Mouse (Mus musculus) myocyte (in vitro differentiated cells): ENCODE results near the gene Stk31. TPM values are rescaled to one million over a fixed set of nuclear protein-coding genes. Genes with fewer than 3 reads are reported as not detected.
A peak's percentile ranks its signal among the peaks of the same experiment; 100 is the strongest.

Source experiments
- H3K27me3 ChIP-seq: one replicate; pipeline ENCODE4 v1.6.1; 2011; ENCODE audit not compliant: control insufficient read depth, insufficient read depth, insufficient read length
- H3K36me3 ChIP-seq: one replicate; pipeline ENCODE4 v1.6.1; 2011; ENCODE audit not compliant: control insufficient read depth, insufficient read depth
- H3K4me2 ChIP-seq: one replicate; pipeline ENCODE4 v1.6.1; 2011; ENCODE audit warnings: low read depth, control low read depth
- H3K4me3 ChIP-seq: one replicate; pipeline ENCODE4 v1.5.1; 2011; ENCODE audit warnings: mild to moderate bottlenecking, control low read depth, moderate library complexity
- H3K79me2 ChIP-seq: one replicate; pipeline ENCODE4 v1.6.1; 2011; ENCODE audit not compliant: control insufficient read depth, insufficient read depth
- H3ac ChIP-seq: one replicate; pipeline ENCODE4 v1.6.1; 2011; ENCODE audit not compliant: control insufficient read depth, insufficient read length
- CEBPB ChIP-seq: IDR thresholded peaks from 2 replicates; pipeline ENCODE4 v1.6.1; 2011; ENCODE audit warnings: mild to moderate bottlenecking, moderate library complexity; ENCODE audit not compliant: poor library complexity, insufficient read depth, severe bottlenecking
- E2F4 ChIP-seq: IDR thresholded peaks from one replicate; pipeline ENCODE4 v1.6.1; 2011; ENCODE audit warnings: mild to moderate bottlenecking, control low read depth, moderate library complexity; ENCODE audit not compliant: insufficient read depth
- MAX ChIP-seq: IDR thresholded peaks from one replicate; pipeline ENCODE4 v1.6.1; 2011; ENCODE audit warnings: low read depth, mild to moderate bottlenecking, control low read depth
- MYOD1 ChIP-seq, 3 experiments: IDR thresholded peaks; one replicate each; pipeline ENCODE4 v1.6.1; 2011; ENCODE audit warnings: control low read depth in 2 of 3, low read depth in 2 of 3, mild to moderate bottlenecking in 2 of 3, moderate library complexity in 1 of 3; ENCODE audit not compliant: insufficient read length in 2 of 3, control insufficient read depth in 1 of 3
- MYOG ChIP-seq, 3 experiments: IDR thresholded peaks; one replicate each; pipeline ENCODE4 v1.6.1; 2011; ENCODE audit warnings: control low read depth in 2 of 3, low read depth in 2 of 3, mild to moderate bottlenecking in 2 of 3; ENCODE audit not compliant: insufficient read length in 2 of 3, control insufficient read depth in 1 of 3, insufficient read depth in 1 of 3
- POLR2A ChIP-seq: IDR thresholded peaks from one replicate; pipeline ENCODE4 v1.6.1; 2011; ENCODE audit warnings: low read depth, mild to moderate bottlenecking, control low read depth, moderate library complexity; ENCODE audit not compliant: insufficient read length
- POLR2AphosphoS2 ChIP-seq: IDR thresholded peaks from one replicate; pipeline ENCODE4 v1.6.1; 2011; ENCODE audit warnings: low read depth, control low read depth; ENCODE audit not compliant: insufficient read length
- REST ChIP-seq: IDR thresholded peaks from one replicate; pipeline ENCODE4 v1.6.1; 2011; ENCODE audit warnings: mild to moderate bottlenecking, control low read depth, moderate library complexity; ENCODE audit not compliant: insufficient read depth, insufficient read length
- SRF ChIP-seq: IDR thresholded peaks from one replicate; pipeline ENCODE4 v1.6.1; 2011; ENCODE audit warnings: low read depth; ENCODE audit not compliant: control insufficient read depth, insufficient read length
- TCF12 ChIP-seq: IDR thresholded peaks from one replicate; pipeline ENCODE4 v1.6.1; 2011; ENCODE audit warnings: mild to moderate bottlenecking, control low read depth; ENCODE audit not compliant: poor library complexity, insufficient read depth, severe bottlenecking
- TCF3 ChIP-seq: IDR thresholded peaks from one replicate; pipeline ENCODE4 v1.6.1; 2011; ENCODE audit warnings: low read depth, control low read depth; ENCODE audit not compliant: insufficient read length
- USF1 ChIP-seq: IDR thresholded peaks from one replicate; pipeline ENCODE4 v1.6.1; 2011; ENCODE audit warnings: low read depth, mild to moderate bottlenecking, control low read depth, moderate library complexity
- polyA plus RNA-seq: library from polyadenylated mRNA; unstranded; fragments of >200 nt; fragmentation: generic; extraction: Trizol; gene quantifications from one replicate; pipeline ENCODE4 v1.2.1, GENCODE M21; 2012; ENCODE audit warnings: missing spikeins

The Stk31 gene
- polyA plus RNA-seq, 1 experiment = not detected

DNA sequence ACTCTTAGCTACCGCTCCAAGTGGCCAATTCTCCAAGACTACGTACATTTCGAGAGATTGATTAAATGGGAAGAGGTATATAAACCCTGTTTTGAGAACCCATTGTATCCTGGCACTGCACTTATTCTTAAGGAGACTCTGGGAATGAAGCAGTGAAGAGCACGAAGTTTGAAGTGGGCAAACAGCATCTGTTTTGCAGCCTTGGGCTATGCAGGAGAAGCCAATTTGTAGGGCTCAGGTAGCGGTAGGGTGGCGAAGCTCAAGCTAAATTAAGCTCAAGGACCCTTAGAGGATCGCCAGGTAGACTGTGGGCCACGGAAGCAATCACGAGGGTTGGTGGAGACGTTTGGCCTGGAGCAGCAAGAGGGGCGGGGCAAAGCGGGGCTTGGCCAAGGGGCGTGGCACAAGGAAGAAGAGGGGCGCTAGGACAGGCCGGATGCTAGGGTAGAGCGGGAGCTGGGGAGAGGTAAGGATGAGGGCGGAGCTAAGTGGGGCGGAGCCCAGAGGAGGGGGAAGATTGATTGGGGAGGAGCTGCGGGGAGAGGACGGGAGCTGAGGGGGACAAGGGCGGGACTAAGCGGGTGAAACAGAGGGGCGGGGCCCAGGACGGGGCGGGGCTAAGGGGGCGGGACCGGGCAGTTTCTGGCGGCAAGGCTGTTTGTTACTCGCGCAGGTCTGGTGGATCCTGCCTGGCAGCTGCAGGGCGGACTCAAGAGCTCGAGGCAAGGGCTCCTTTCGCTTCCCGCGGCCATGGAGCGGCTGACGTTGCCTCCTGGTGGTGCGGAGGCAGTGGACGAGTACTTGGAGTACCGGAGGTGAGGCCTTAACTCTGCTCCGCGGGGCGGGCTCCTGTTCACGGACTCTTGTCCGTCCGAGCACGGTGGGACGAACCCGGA lies 28.0 kb upstream of the Stk31 start, which contains the start of gene Fam221a:
Gene Fam221a (plus strand): TSS at position 581 of the 896 bp plus-strand sequence.
- peak within 1 kb of the TSS; percentile 29 for H3ac ChIP-seq
- TF ChIP-seq CEBPB (no peak), TCF3 (no peak), MAX (no peak), REST (no peak), MYOD1 (IDR thresholded peaks at IDR 0.05; ENCODE audit: control insufficient read depth in 1 of 3, insufficient read length in 2 of 3, low read depth in 2 of 3) (peak in 2 of 3 experiments; percentile 42 to 56), POLR2A (peak; percentile 67), SRF (no peak), MYOG (IDR thresholded peaks at IDR 0.05; ENCODE audit: control insufficient read depth in 1 of 3, insufficient read depth in 1 of 3, insufficient read length in 2 of 3, low read depth in 2 of 3) (peak in 2 of 3 experiments; percentile 26 to 49), E2F4 (no peak)
- H3K36me3 ChIP-seq = no peaks in the 10 kb centered on the region
- peak within 1 kb of the TSS; percentile 96 for H3K4me2 ChIP-seq
- no peaks in the 10 kb centered on the region for H3K79me2 ChIP-seq
- no peaks in the 10 kb centered on the region for H3K27me3 ChIP-seq
- H3K4me3 ChIP-seq = peak within 1 kb of the TSS; percentile 30

GRCm38 (mm10) chr6:49368212-49368611 lies 27.2 kb upstream of the Stk31 start:
- TF ChIP-seq MAX (no peak), MYOD1 (IDR thresholded peaks at IDR 0.05; ENCODE audit: control insufficient read depth in 1 of 3, insufficient read length in 2 of 3, low read depth in 2 of 3) (no peak), TCF3 (no peak), SRF (no peak), MYOG (IDR thresholded peaks at IDR 0.05; ENCODE audit: control insufficient read depth in 1 of 3, insufficient read depth in 1 of 3, insufficient read length in 2 of 3, low read depth in 2 of 3) (no peak), POLR2A (no peak), POLR2AphosphoS2 (no peak)
- H3K4me2 ChIP-seq = peak overlapping the region; percentile 96
- no peaks in the 10 kb centered on the region for H3K79me2 ChIP-seq
- no peaks in the 10 kb centered on the region for H3K36me3 ChIP-seq
- H3ac ChIP-seq = no peak overlapping the region
- H3K27me3 ChIP-seq = no peaks in the 10 kb centered on the region
- H3K4me3 ChIP-seq = peak overlapping the region; percentile 30

- Histone ChIP-seq H3ac (no peak overlapping the region), H3K4me2 (no peak overlapping the region), H3K36me3 (no peaks in the 10 kb centered on the region), H3K27me3 (no peaks in the 10 kb centered on the region), H3K4me3 (no peak overlapping the region), H3K79me2 (no peaks in the 10 kb centered on the region)
- TF ChIP-seq CEBPB (no peak), MAX (no peak), TCF12 (no peak), USF1 (no peak), POLR2A (no peak), E2F4 (no peak), TCF3 (no peak), POLR2AphosphoS2 (no peak), MYOD1 (IDR thresholded peaks at IDR 0.05; ENCODE audit: control insufficient read depth in 1 of 3, insufficient read length in 2 of 3, low read depth in 2 of 3) (no peak), REST (no peak), SRF (no peak), MYOG (IDR thresholded peaks at IDR 0.05; ENCODE audit: control insufficient read depth in 1 of 3, insufficient read depth in 1 of 3, insufficient read length in 2 of 3, low read depth in 2 of 3) (no peak)
These were observed 22.7 kb upstream of the Stk31 start for GRCm38 (mm10) chr6:49372705-49373104.

DNA sequence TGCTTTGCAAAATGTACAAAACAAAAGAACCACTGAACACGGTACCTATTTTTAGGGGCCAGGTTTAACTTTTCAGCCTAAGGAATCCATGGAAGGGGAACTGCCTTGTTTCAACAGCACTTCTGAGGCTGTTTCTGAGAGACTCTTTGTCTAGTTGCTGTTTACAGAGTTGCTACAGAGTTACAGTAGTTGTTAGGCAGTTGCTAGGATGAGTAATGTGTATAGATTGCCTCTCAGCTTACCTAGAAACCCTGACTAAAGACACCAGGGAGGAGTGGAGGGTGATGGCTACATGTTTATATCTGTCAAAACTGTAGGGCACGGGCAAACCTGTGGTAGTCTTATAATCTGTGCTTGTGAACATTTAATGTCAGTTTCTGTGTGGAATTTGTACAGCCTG lies 21.5 kb upstream of the Stk31 start:
- no peaks in the 10 kb centered on the region for H3K36me3 ChIP-seq
- TF ChIP-seq POLR2AphosphoS2 (no peak), SRF (no peak), TCF3 (no peak), MYOG (IDR thresholded peaks at IDR 0.05; ENCODE audit: control insufficient read depth in 1 of 3, insufficient read depth in 1 of 3, insufficient read length in 2 of 3, low read depth in 2 of 3) (no peak), TCF12 (no peak), POLR2A (no peak), MYOD1 (IDR thresholded peaks at IDR 0.05; ENCODE audit: control insufficient read depth in 1 of 3, insufficient read length in 2 of 3, low read depth in 2 of 3) (no peak), E2F4 (no peak), MAX (no peak), REST (no peak), CEBPB (no peak), USF1 (no peak)
- H3K79me2 ChIP-seq = no peaks in the 10 kb centered on the region
- no peak overlapping the region for H3K4me3 ChIP-seq
- H3K27me3 ChIP-seq = no peaks in the 10 kb centered on the region
- no peak overlapping the region for H3ac ChIP-seq
- H3K4me2 ChIP-seq = no peak overlapping the region

DNA sequence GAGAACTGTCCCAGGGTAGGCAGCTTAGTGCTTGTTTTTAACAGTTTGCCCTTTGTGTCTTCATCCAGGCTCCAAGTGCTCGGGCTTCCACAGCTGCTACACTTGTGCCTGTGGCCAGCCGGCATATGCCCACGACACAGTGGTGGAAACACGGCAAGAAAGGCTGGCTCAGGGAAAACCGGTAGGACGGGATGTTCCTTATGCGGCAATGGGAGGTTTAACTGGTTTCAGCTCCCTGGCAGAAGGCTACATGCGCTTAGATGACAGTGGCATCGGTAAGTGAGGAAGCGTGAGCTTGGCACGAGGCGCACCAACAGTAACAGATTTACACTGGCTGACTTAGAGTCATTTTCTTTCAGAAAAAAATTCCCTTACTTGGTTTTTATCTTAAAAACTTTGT lies 17.1 kb upstream of the Stk31 start:
- H3K27me3 ChIP-seq = no peaks in the 10 kb centered on the region
- H3K36me3 ChIP-seq = no peaks in the 10 kb centered on the region
- no peak for TF ChIP-seq TCF3
- TF ChIP-seq POLR2A = no peak
- no peak for TF ChIP-seq USF1
- TF ChIP-seq MAX = no peak
- TF ChIP-seq E2F4 = no peak
- TF ChIP-seq MYOG (IDR thresholded peaks at IDR 0.05; ENCODE audit: control insufficient read depth in 1 of 3, insufficient read depth in 1 of 3, insufficient read length in 2 of 3, low read depth in 2 of 3) = no peak
- no peak for TF ChIP-seq TCF12
- no peak for TF ChIP-seq POLR2AphosphoS2
- no peak for TF ChIP-seq SRF
- TF ChIP-seq REST = no peak
- no peak for TF ChIP-seq CEBPB
- no peak for TF ChIP-seq MYOD1 (IDR thresholded peaks at IDR 0.05; ENCODE audit: control insufficient read depth in 1 of 3, insufficient read length in 2 of 3, low read depth in 2 of 3)
- H3K79me2 ChIP-seq = no peaks in the 10 kb centered on the region
- H3K4me3 ChIP-seq = no peak overlapping the region
- H3K4me2 ChIP-seq = no peak overlapping the region
- no peak overlapping the region for H3ac ChIP-seq
